In the genomic region with DNA sequence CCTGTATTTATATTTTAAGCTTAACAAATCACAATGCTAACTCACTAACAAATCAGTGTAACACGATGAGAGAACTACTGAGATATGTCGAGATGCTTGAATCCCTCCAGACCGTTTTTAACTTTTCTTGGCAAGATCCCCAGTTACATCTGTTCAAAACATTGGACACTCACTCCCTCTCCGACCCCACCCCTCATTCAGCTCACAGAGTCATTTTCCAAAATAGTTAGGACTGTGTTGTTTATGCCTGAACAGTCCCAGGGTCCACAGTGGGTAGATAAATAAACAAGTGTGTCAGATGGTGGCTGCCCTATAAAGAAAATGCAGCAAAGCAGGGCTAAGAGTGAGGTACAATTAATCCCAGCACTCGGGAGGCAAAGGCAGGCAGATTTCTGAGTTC, we compare ENCODE assay signal across 26 mouse cellular contexts. TPM values are rescaled to one million over a fixed set of nuclear protein-coding genes. Genes with fewer than 3 reads are reported as not detected.
"Had no signal": no experiment of that assay in that cellular context is flagged by ENCODE, and none has a peak within 500 bp of the region (broad histone marks: within the 10 kb centered on the region; RNA-seq: fewer than 3 reads in every experiment).

No protein-coding gene starts in this region.

- DNase-seq: kidney, adult 2 months; kidney, postnatal 10 days; kidney, postnatal 4 days; left cerebral cortex, postnatal 4 days; liver, embryonic 13.5 days; lung, postnatal 36 days; midbrain, embryonic 14.5 days; thymus, adult 2 months; thymus, postnatal 14 days; thymus, postnatal 4 days had no signal

- H3K9me3 ChIP-seq: limb, embryonic 13.5 days; liver, embryonic 13.5 days; lung, embryonic 15.5 days had no signal

- H3K27me3 ChIP-seq: limb, embryonic 13.5 days; liver, embryonic 13.5 days; lung, embryonic 15.5 days had no signal

- H3K4me2 ChIP-seq: limb, embryonic 13.5 days; liver, embryonic 13.5 days; lung, embryonic 15.5 days; midbrain, embryonic 11.5 days had no signal

- H3K36me3 ChIP-seq: limb, embryonic 13.5 days; liver, embryonic 13.5 days; lung, embryonic 15.5 days had no signal

- H3K4me3 ChIP-seq: limb, embryonic 13.5 days; liver, embryonic 13.5 days; lung, embryonic 15.5 days had no signal

- H3K27ac ChIP-seq: limb, embryonic 13.5 days; liver, embryonic 13.5 days; lung, embryonic 15.5 days; stomach, postnatal 0 days had no signal

- H3K9ac ChIP-seq: limb, embryonic 13.5 days; liver, embryonic 13.5 days; lung, embryonic 15.5 days had no signal

- H3K4me1 ChIP-seq: limb, embryonic 13.5 days; liver, embryonic 13.5 days; lung, embryonic 15.5 days had no signal

RNA-seq across cellular contexts. Expression of a gene that starts 18.5 kb away (rescaled TPM):
- total RNA-seq: megakaryocyte progenitor cell, adult 5-6 weeks; megakaryocyte-erythroid progenitor cell, adult 5-6 weeks had no signal

RNA-seq across cellular contexts. Expression of a gene that starts 29.7 kb away (rescaled TPM):
- total RNA-seq: layer of hippocampus, adult 18-20 months; layer of hippocampus, postnatal 14 days; left cerebral cortex, adult 8-10 months; left cerebral cortex, postnatal 14 days; left cerebral cortex, postnatal 4 days; liver, adult 2 months; megakaryocyte progenitor cell, adult 5-6 weeks; megakaryocyte-erythroid progenitor cell, adult 5-6 weeks; midbrain, postnatal 0 days had no signal
- polyA plus RNA-seq: kidney, embryonic 14.5 days; liver, adult 2 months; liver, embryonic 13.5 days; liver, embryonic 16.5 days; lung, embryonic 15.5 days; midbrain, embryonic 11.5 days; midbrain, embryonic 14.5 days; neural tube, embryonic 11.5 days; stomach, embryonic 14.5 days; stomach, postnatal 0 days; thymus, adult 2 months had no signal
